Mouse (Mus musculus): Measurements from ENCODE around the gene Hrct1. TPM values are rescaled to one million over a fixed set of nuclear protein-coding genes. Genes with fewer than 3 reads are reported as not detected.

Gene Hrct1
- polyA plus RNA-seq (2014; fragmentation: Illumina TruSeq; extraction: RNeasy Lipid Tissue Mini Kit (QIAGEN cat#74804); ENCODE audit: insufficient read depth, low read depth, low replicate concordance): 12.3 TPM

GRCm38 (mm10) chr4:43726995-43727394 lies at the start of gene Hrct1:
Gene Hrct1, plus strand, starts transcription at chr4:43727188.

GRCm38 (mm10) chr4:43700707-43701106 lies 26.3 kb upstream of the Hrct1 start, which contains the start of gene Olfr70:
Gene Olfr70, minus strand, starts transcription at chr4:43700807.

GRCm38 (mm10) chr4:43709869-43710268 lies 17.1 kb upstream of the Hrct1 start, which contains the start of gene Olfr71:
Gene Olfr71, minus strand, starts transcription at chr4:43710255.

GRCm38 (mm10) chr4:43729794-43730550 lies 3.0 kb downstream of the Hrct1 start, which contains the start of gene Spaar:
Gene Spaar, plus strand, starts transcription at chr4:43730034.

GRCm38 (mm10) chr4:43770909-43771308 lies 43.9 kb downstream of the Hrct1 start, which contains the start of gene Olfr159:
Gene Olfr159, minus strand, starts transcription at chr4:43771009.

Other genes with a start within 250 kb of the Hrct1 start
- gene Sit1, start 243.5 kb upstream of the Hrct1 start, polyA plus RNA-seq (2014; fragmentation: Illumina TruSeq; extraction: RNeasy Lipid Tissue Mini Kit (QIAGEN cat#74804); ENCODE audit: insufficient read depth, low read depth, low replicate concordance): 1.3 TPM
- gene Ccdc107, start 234.3 kb upstream of the Hrct1 start, polyA plus RNA-seq (2014; fragmentation: Illumina TruSeq; extraction: RNeasy Lipid Tissue Mini Kit (QIAGEN cat#74804); ENCODE audit: insufficient read depth, low read depth, low replicate concordance): 80.3 TPM
- 2.2 TPM for gene Arhgef39, start 227.5 kb upstream of the Hrct1 start, polyA plus RNA-seq (2014; fragmentation: Illumina TruSeq; extraction: RNeasy Lipid Tissue Mini Kit (QIAGEN cat#74804); ENCODE audit: insufficient read depth, low read depth, low replicate concordance)
- 0.59 TPM for gene Car9, start 220.2 kb upstream of the Hrct1 start, polyA plus RNA-seq (2014; fragmentation: Illumina TruSeq; extraction: RNeasy Lipid Tissue Mini Kit (QIAGEN cat#74804); ENCODE audit: insufficient read depth, low read depth, low replicate concordance)
- 156 TPM for gene Tpm2, start 203.4 kb upstream of the Hrct1 start, polyA plus RNA-seq (2014; fragmentation: Illumina TruSeq; extraction: RNeasy Lipid Tissue Mini Kit (QIAGEN cat#74804); ENCODE audit: insufficient read depth, low read depth, low replicate concordance)
- gene Creb3, start 164.9 kb upstream of the Hrct1 start, polyA plus RNA-seq (2014; fragmentation: Illumina TruSeq; extraction: RNeasy Lipid Tissue Mini Kit (QIAGEN cat#74804); ENCODE audit: insufficient read depth, low read depth, low replicate concordance): 49.2 TPM
- gene Tln1, start 164.5 kb upstream of the Hrct1 start, polyA plus RNA-seq (2014; fragmentation: Illumina TruSeq; extraction: RNeasy Lipid Tissue Mini Kit (QIAGEN cat#74804); ENCODE audit: insufficient read depth, low read depth, low replicate concordance): 47.0 TPM
- gene Rgp1, start 148.5 kb upstream of the Hrct1 start, polyA plus RNA-seq (2014; fragmentation: Illumina TruSeq; extraction: RNeasy Lipid Tissue Mini Kit (QIAGEN cat#74804); ENCODE audit: insufficient read depth, low read depth, low replicate concordance): 8.9 TPM
- gene Gba2, start 148.3 kb upstream of the Hrct1 start, polyA plus RNA-seq (2014; fragmentation: Illumina TruSeq; extraction: RNeasy Lipid Tissue Mini Kit (QIAGEN cat#74804); ENCODE audit: insufficient read depth, low read depth, low replicate concordance): 7.9 TPM
- gene Msmp, start 142.7 kb upstream of the Hrct1 start, polyA plus RNA-seq (2014; fragmentation: Illumina TruSeq; extraction: RNeasy Lipid Tissue Mini Kit (QIAGEN cat#74804); ENCODE audit: insufficient read depth, low read depth, low replicate concordance): not detected
- 36.3 TPM for gene Npr2, start 95.3 kb upstream of the Hrct1 start, polyA plus RNA-seq (2014; fragmentation: Illumina TruSeq; extraction: RNeasy Lipid Tissue Mini Kit (QIAGEN cat#74804); ENCODE audit: insufficient read depth, low read depth, low replicate concordance)
- gene Spag8, start 73.6 kb upstream of the Hrct1 start, polyA plus RNA-seq (2014; fragmentation: Illumina TruSeq; extraction: RNeasy Lipid Tissue Mini Kit (QIAGEN cat#74804); ENCODE audit: insufficient read depth, low read depth, low replicate concordance): 4.8 TPM
- gene Hint2, start 70.7 kb upstream of the Hrct1 start, polyA plus RNA-seq (2014; fragmentation: Illumina TruSeq; extraction: RNeasy Lipid Tissue Mini Kit (QIAGEN cat#74804); ENCODE audit: insufficient read depth, low read depth, low replicate concordance): 96.7 TPM
- gene Tmem8b, start 58.2 kb upstream of the Hrct1 start, polyA plus RNA-seq (2014; fragmentation: Illumina TruSeq; extraction: RNeasy Lipid Tissue Mini Kit (QIAGEN cat#74804); ENCODE audit: insufficient read depth, low read depth, low replicate concordance): 2.8 TPM
- 0.08 TPM for gene Fam221b, start 58.0 kb upstream of the Hrct1 start, polyA plus RNA-seq (2014; fragmentation: Illumina TruSeq; extraction: RNeasy Lipid Tissue Mini Kit (QIAGEN cat#74804); ENCODE audit: insufficient read depth, low read depth, low replicate concordance)
- gene Olfr70, start 26.4 kb upstream of the Hrct1 start, polyA plus RNA-seq (2014; fragmentation: Illumina TruSeq; extraction: RNeasy Lipid Tissue Mini Kit (QIAGEN cat#74804); ENCODE audit: insufficient read depth, low read depth, low replicate concordance): not detected
- not detected for gene Olfr71, start 16.9 kb upstream of the Hrct1 start, polyA plus RNA-seq (2014; fragmentation: Illumina TruSeq; extraction: RNeasy Lipid Tissue Mini Kit (QIAGEN cat#74804); ENCODE audit: insufficient read depth, low read depth, low replicate concordance)
- gene Spaar, start 2.8 kb downstream of the Hrct1 start, polyA plus RNA-seq (2014; fragmentation: Illumina TruSeq; extraction: RNeasy Lipid Tissue Mini Kit (QIAGEN cat#74804); ENCODE audit: insufficient read depth, low read depth, low replicate concordance): 4.6 TPM
- not detected for gene Olfr159, start 43.8 kb downstream of the Hrct1 start, polyA plus RNA-seq (2014; fragmentation: Illumina TruSeq; extraction: RNeasy Lipid Tissue Mini Kit (QIAGEN cat#74804); ENCODE audit: insufficient read depth, low read depth, low replicate concordance)
- gene Olfr156, start 96.7 kb downstream of the Hrct1 start, polyA plus RNA-seq (2014; fragmentation: Illumina TruSeq; extraction: RNeasy Lipid Tissue Mini Kit (QIAGEN cat#74804); ENCODE audit: insufficient read depth, low read depth, low replicate concordance): not detected
- not detected for gene Olfr157, start 113.0 kb downstream of the Hrct1 start, polyA plus RNA-seq (2014; fragmentation: Illumina TruSeq; extraction: RNeasy Lipid Tissue Mini Kit (QIAGEN cat#74804); ENCODE audit: insufficient read depth, low read depth, low replicate concordance)
- not detected for gene Olfr155, start 124.4 kb downstream of the Hrct1 start, polyA plus RNA-seq (2014; fragmentation: Illumina TruSeq; extraction: RNeasy Lipid Tissue Mini Kit (QIAGEN cat#74804); ENCODE audit: insufficient read depth, low read depth, low replicate concordance)
- 20.6 TPM for gene Reck, start 148.3 kb downstream of the Hrct1 start, polyA plus RNA-seq (2014; fragmentation: Illumina TruSeq; extraction: RNeasy Lipid Tissue Mini Kit (QIAGEN cat#74804); ENCODE audit: insufficient read depth, low read depth, low replicate concordance)
- gene Glipr2, start 230.2 kb downstream of the Hrct1 start, polyA plus RNA-seq (2014; fragmentation: Illumina TruSeq; extraction: RNeasy Lipid Tissue Mini Kit (QIAGEN cat#74804); ENCODE audit: insufficient read depth, low read depth, low replicate concordance): 32.7 TPM